Mouse (Mus musculus): ENCODE results near the gene Gm9970. TPM values are rescaled to one million over a fixed set of nuclear protein-coding genes. Genes with fewer than 3 reads are reported as not detected.
"Not testable (repeated sequence)": the region's sequence is repeated elsewhere in the genome, so short reads cannot be mapped to it uniquely, and the experiment has no call there.

Gm9970 gene
- polyA plus RNA-seq, 1 experiment: not detected

- DNase-seq (ENCODE audit: low read depth, low spot score): no peak
- WGBS: under 1% methylated on average over 13 of the region's 13 CpGs
These were observed 546 bp upstream of the Gm9970 start for GRCm38 (mm10) chr5:31241522-31242034.

- 75% methylated on average over 1 of the region's 1 CpGs for WGBS
- DNase-seq (ENCODE audit: low read depth, low spot score): no peak
These were observed 14.4 kb downstream of the Gm9970 start for GRCm38 (mm10) chr5:31226641-31227040.

GRCm38 (mm10) chr5:31222696-31223095 is 18.3 kb downstream of the Gm9970 start:
- no peak for DNase-seq (ENCODE audit: low read depth, low spot score)
- WGBS: 95% methylated on average over 9 of the region's 9 CpGs

GRCm38 (mm10) chr5:31221304-31221945 is 19.6 kb downstream of the Gm9970 start:
- no peak for DNase-seq (ENCODE audit: low read depth, low spot score)
- 22% methylated on average over 11 of the region's 11 CpGs for WGBS

- DNase-seq (ENCODE audit: low read depth, low spot score): no peak
These were observed 20.4 kb downstream of the Gm9970 start, which contains the start of gene Ppm1g for GRCm38 (mm10) chr5:31220448-31221303. TSS of gene Ppm1g (minus strand) at chr5:31220687.

GRCm38 (mm10) chr5:31219911-31220447 is 21.1 kb downstream of the Gm9970 start:
- under 1% methylated on average over 40 of the region's 40 CpGs for WGBS
- DNase-seq (ENCODE audit: low read depth, low spot score): no peak

More at GRCm38 (mm10) chr5:31220448-31221303, 20.4 kb downstream of the Gm9970 start, which contains the start of gene Ppm1g:
- WGBS: under 1% methylated on average over 70 of the region's 70 CpGs

GRCm38 (mm10) chr5:31219474-31219873 is 21.6 kb downstream of the Gm9970 start:
- WGBS: under 1% methylated on average over 11 of the region's 11 CpGs
- DNase-seq (ENCODE audit: low read depth, low spot score): no peak

GRCm38 (mm10) chr5:31219070-31219469 is 22.0 kb downstream of the Gm9970 start:
- DNase-seq (ENCODE audit: low read depth, low spot score): no peak
- WGBS: 2% methylated on average over 2 of the region's 2 CpGs

GRCm38 (mm10) chr5:31218294-31218693 is 22.7 kb downstream of the Gm9970 start:
- 45% methylated on average over 7 of the region's 7 CpGs for WGBS
- DNase-seq (ENCODE audit: low read depth, low spot score): no peak

GRCm38 (mm10) chr5:31216554-31216953 is 24.5 kb downstream of the Gm9970 start:
- 79% methylated on average over 6 of the region's 6 CpGs for WGBS
- not testable (repeated sequence) for DNase-seq (ENCODE audit: low read depth, low spot score)

GRCm38 (mm10) chr5:31204421-31204820 is 36.6 kb downstream of the Gm9970 start:
- 91% methylated on average over 6 of the region's 6 CpGs for WGBS

GRCm38 (mm10) chr5:31203866-31204265 is 37.2 kb downstream of the Gm9970 start:
- no peak for DNase-seq (ENCODE audit: low read depth, low spot score)
- 93% methylated on average over 2 of the region's 2 CpGs for WGBS

More at GRCm38 (mm10) chr5:31204421-31204820, 36.6 kb downstream of the Gm9970 start:
- DNase-seq (ENCODE audit: low read depth, low spot score): no peak

- no peak for DNase-seq (ENCODE audit: low read depth, low spot score)
- 89% methylated on average over 7 of the region's 7 CpGs for WGBS
These were observed 38.1 kb downstream of the Gm9970 start for GRCm38 (mm10) chr5:31202933-31203332.

- peak; percentile 93 for DNase-seq (ENCODE audit: low read depth, low spot score)
- under 1% methylated on average over 53 of the region's 53 CpGs for WGBS
These were observed 39.1 kb downstream of the Gm9970 start, which contains the start of gene Zfp513 for GRCm38 (mm10) chr5:31201742-31202590. TSS of gene Zfp513 (minus strand) at chr5:31202303.

GRCm38 (mm10) chr5:31201042-31201741 is 39.8 kb downstream of the Gm9970 start:
- DNase-seq (ENCODE audit: low read depth, low spot score): no peak
- WGBS: 4% methylated on average over 13 of the region's 13 CpGs

GRCm38 (mm10) chr5:31200327-31200768 is 40.7 kb downstream of the Gm9970 start:
- no peak for DNase-seq (ENCODE audit: low read depth, low spot score)
- WGBS: 87% methylated on average over 27 of the region's 27 CpGs

GRCm38 (mm10) chr5:31199893-31200292 is 41.1 kb downstream of the Gm9970 start:
- WGBS: 67% methylated on average over 9 of the region's 9 CpGs
- no peak for DNase-seq (ENCODE audit: low read depth, low spot score)

GRCm38 (mm10) chr5:31199321-31199892 is 41.6 kb downstream of the Gm9970 start:
- no peak for DNase-seq (ENCODE audit: low read depth, low spot score)
- 88% methylated on average over 19 of the region's 19 CpGs for WGBS
